Mouse (Mus musculus) cerebellum, adult 9-10 months (tissue): Measurements from ENCODE around the gene Gcgr.
A peak's percentile ranks its signal among the peaks of the same experiment; 100 is the strongest.
"Not testable (repeated sequence)": the region's sequence is repeated elsewhere in the genome, so short reads cannot be mapped to it uniquely, and the experiment has no call there.

Experiments
- DNase-seq: peaks from one replicate; pipeline ENCODE4 v3.0.0; 2022

The Gcgr gene

DNA sequence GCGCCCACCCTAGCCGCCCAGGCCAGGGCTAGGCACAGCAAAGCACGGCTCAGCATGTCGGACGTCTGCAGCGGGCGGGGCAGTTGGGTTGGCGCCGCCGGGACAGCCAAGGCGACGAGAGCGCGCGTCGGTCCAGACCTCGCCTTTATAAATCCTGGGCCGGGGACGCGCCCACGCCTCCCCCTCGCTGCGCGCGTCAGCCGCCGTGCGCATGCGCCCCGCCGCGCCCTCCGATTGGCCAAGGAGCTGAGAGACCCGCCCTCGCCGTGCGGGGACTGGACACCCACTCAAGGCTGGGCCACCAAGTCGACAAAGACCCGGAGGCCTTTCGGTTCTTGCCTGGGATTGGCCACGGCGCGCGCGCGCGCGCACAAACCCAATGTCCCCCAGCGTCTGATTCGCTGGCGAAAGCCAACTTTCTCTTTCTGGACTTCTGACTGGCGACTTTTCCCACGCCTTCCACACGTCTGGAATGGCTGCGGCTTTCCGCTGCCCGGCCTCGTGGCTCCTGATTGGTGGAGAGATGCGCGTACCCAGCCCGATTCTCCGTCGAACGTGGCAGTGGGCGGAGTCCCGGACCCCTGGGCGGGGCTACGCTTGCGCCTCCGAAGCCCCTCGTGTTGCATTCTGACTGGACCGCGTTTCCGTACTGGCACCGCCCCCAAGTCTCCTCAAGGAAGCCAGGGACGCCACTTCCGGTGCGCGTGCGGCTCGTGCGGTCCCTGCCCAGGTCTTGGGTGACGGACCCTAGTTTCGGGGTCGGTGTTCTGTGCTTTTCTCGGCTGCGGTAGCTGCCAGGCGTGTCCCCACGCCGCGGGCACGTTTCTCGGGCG is 42.5 kb downstream of the Gcgr start, which contains the start of gene P4hb:
Gene P4hb (minus strand): TSS at position 502 of the 833 bp plus-strand sequence.
- peak; percentile 100 for DNase-seq

DNA sequence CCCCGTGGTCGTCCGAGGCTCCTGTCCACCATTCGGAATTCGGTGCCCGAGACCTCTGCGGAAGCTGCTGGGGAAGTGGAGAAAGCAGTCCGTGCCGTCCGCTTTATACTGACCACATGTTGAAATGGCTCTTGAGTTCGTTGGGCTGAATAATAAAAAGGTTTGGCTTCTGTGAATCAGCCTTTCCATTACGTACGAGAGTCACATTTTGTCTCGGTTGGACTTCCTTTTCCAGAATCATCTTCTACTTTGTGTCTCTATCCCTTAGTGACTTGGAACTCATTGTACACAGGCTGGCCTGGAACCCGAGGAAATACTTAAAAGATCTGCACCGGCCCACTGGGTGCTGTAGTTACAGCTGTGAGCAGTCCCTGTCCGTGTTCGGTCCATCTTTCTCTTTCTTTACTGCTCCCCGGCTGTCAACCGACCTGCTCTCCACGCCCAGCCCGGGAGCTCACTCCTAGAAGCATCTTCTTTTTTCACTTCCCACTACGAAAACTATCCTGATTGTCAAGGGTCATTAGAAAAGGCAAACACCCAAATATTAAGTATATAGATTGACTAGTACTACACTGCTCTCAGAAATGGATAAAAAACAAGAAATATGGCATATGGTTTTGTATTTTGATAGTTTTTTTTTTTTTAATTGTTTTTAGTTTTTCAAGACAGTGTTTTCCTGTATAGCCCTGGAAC is 43.2 kb downstream of the Gcgr start:
- no peak for DNase-seq

DNA sequence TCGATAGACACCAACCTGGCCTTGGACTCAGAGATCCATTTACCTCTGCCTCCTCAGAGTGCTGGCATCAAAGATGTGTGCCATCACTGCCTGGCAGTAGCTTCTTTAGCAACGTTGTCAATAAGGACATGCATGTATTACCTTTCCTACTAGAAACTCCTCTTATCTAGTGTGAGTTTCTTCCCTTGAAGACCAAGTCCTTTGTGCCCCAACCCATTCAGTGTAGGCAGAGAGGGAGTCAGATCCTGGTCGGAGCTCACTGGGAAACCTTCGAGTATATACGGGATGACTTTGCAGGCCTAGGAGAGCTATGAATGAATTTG is 43.7 kb downstream of the Gcgr start:
- DNase-seq: no peak

DNA sequence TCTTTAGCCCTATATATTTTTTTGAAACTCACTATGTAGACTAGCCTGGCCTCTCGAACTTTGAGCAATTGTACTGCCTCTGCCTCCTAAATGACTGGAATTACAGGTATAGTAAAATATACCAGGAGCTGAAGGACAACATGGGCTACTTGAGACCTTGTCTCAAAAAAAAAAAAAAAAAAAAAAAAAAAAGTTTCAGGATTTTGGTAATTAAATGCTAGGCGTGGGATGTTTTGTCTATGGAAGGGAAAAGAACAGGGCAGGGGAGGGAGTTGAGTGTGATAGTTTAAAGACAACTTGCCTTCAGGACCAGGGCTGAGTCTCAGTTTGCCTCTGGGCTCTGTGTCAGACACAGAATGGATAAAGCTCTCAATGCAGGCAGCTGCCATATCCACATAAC is 44.5 kb downstream of the Gcgr start:
- DNase-seq: no peak

DNA sequence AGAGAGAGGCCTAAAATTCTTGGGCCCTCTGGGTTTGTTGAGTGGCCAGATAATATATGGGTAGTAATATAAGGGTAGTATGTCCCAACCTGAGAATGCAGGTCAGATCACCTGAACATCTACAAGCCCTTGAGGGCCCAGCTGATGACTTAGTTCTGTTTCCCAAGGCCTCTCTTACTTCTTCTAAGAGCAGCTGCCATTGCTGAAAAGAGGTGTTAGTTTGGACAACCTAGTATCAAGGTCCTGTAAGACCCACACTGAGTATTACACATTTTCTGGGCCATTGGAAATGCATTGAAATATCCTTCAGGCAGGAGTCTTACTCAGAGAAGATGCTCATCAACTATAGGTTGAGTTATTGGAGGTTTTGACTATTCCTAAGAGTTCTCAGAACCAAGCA is 45.4 kb downstream of the Gcgr start:
- peak; percentile 27 for DNase-seq

DNA sequence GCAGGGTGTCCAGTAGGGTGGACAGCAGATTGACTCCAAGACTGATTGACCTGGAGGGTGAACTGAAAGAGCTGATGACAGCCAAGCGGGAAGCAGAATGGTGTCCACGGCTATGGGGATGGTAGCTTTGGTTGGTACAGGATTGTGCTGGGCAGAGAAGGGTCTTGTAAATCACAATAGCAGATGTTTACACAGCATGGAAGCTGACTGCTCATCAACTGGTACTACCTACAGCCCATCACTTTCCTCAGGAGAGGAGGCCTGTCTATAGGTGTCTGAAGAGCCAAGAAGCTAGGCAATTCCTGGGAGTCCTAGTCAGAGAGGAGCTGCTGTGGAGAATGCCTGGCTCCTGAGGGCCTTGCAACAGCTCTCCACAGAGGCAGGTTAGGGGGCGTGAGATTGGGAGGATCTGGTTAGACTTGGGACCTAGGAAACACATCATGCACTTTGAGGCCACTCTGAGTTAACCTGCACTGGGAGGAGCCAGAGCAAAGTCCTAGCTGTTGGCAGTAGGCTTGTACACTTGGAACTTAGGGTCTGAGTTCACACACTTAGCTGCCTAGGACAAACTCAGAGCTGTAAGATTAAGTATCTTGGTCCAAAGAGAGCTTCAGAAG is 46.0 kb downstream of the Gcgr start:
- DNase-seq: peak; percentile 30

DNA sequence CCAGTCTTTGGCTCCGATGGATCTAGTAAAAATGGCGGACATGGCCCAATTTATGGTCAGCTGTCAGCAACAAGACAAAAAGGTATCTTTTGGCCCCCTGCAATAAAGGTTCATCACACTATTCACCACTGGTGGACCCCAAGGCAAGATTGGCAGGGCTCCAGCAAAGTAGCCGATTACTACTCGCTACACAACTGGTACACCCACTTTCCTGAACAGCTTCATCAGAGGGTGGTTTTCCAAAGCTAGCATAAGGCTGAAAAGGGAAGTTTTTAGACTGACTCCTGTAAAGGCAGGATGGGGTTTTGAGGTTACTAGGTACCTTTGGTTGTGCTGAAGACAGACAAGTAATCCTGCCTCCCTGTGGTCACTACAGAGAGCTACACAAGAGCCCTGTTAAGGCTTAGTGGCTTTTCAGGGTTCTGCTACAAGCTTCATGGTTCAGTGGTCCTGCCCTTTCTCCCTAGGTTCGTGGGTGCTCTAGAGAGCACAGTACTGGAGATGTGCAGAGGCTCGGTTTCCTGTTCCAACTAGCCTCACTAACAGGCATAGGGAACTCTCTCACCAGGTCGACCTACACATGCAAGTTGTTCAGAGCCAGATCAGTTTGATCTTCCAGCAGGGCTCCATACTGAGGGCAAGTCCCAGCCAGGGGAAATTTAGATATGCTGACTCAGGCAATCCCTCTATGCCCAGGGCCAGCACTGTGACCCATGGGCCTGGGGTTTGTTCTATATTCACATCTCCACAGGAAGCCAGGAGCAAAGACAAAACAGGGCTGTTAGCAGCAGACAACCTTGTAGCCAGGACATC is 46.9 kb downstream of the Gcgr start:
- DNase-seq: peak; percentile 63

DNA sequence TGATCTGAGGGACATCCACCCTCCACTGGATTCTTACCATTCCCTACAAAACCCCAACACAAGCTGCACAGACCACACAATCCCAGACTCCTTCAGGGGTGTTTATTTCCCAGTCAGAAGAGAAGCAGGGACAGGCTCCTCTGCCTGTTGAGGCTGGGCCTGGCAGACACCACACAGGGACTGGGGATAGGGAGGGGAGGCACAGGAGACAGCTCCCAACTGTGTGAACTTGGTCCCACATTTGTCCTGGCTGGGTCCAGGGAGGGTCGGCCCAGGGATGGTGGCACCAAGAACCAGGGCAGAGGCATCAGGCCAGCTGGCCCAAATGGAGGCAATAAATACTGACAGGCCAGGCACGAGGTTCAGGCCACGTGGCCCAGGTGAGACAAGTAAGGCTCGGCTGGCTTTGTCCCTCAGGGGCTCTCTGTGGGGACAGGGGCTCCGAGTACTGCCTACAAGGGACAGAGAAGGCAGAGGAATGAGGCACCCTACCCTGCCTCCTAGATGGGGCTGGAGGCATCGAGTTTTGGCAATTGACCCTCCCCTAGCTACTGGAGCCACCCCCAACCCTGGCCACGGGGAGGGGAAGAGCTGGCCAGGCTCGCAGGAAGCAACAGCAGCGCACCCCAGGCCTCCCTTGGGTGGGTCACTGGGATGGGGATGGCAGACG is 47.7 kb downstream of the Gcgr start:
- DNase-seq: peak; percentile 52

DNA sequence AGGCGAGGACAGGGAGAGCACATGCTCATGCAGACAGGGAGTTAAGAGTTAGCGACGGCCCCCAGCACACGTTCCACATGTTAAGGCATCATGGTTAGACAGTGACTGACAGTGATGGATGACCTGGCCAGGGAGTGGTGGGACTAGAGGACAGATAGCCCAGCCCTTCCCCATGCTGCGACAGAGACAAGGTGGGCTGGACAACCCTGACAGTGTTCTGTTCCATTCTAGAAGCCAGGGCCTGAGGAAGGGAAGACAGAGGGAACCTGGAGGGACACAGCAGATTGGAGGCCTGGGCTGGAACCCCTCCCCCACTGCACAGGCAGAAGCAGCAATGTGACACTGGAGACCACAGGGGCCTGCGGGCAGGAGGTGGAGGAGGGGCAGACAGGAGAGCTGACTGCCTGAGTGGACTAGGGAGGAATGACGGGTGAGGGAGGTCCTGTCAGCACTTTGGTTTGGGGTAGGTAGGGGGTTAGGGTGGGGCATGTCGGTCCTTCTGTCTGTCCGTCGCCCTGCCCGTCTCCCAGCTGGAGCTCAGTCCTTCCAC is 48.3 kb downstream of the Gcgr start:
- DNase-seq: peak; percentile 55

DNA sequence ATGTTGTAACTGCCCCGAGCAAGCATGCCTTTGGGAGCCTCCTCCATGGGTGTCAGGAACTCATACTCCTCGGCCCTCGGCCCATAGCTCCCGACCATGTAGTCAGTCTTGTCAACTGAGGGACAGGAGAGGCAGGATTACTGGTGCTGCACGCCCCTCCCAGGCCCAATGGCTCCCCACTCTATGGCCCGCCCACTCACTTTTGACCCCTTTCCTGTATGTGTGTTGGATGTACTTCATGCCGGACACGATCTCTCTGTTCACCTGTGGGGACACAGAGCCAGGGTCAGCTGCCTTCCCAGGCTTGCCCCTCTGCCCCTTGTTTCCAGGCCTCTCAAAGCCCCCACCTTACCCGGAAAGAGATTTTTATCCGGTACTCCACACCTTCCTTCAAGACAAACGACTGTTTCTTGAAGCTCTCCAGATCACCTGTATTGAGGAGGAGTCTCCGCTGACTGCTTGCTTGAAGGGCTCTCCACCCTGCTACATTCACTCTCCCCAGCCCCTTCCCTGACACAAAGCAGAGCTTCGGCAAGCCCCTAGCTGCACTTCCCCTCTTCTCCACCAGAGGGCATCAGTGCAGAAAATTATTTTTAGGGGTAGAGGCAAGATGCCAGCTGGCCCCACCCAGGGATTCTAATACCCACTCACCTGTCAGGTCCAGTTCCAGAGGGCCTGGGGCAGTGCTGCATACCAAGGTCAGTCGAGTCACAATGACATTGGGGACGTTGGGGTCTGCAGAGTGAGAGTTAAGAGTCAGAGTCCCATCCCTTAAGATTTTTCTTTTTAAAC is 49.0 kb downstream of the Gcgr start:
- peak; percentile 79 for DNase-seq

DNA sequence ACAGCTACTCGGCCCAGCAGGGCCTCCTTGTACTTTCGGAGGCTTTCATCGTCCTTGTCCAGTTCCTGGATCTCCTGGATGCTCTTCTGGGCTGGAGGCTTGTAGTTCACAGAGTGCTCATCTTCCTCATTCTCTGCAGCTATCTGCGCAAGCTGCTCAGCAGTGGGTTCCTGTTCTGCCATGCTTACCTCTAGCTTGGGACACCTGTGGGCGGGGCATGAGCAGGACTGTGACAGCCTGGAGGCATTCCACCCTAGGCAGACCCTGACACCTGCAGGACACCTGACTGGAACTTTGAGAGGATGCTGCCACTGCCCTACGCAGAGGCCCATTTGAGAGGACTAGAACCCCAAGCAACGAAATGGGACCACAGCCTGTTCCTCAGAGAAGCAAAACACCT is 49.7 kb downstream of the Gcgr start:
- DNase-seq: peak; percentile 56

DNA sequence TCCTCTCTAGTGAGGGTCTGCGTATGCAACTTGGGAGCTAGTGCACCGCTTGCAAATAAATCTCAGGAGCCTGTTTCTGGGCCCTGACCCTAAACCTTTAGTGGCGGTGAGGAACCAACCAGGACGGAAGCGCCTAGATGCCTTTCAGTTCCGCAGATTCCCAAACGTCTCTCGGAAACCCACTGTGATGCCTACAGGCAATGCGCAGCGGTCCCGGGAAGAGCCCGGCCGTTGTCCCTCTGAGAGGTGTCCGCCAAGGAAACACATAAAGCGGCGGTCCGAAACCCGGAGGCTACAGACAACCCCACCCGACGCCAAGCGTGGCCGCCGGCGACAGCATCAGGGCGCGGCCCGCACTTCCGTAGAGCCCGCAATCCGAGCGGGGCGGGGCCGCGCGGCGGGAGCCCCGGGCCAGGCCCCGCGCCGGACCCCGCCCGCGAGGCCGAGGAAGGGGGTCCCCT is 50.4 kb downstream of the Gcgr start:
- peak; percentile 54 for DNase-seq

DNA sequence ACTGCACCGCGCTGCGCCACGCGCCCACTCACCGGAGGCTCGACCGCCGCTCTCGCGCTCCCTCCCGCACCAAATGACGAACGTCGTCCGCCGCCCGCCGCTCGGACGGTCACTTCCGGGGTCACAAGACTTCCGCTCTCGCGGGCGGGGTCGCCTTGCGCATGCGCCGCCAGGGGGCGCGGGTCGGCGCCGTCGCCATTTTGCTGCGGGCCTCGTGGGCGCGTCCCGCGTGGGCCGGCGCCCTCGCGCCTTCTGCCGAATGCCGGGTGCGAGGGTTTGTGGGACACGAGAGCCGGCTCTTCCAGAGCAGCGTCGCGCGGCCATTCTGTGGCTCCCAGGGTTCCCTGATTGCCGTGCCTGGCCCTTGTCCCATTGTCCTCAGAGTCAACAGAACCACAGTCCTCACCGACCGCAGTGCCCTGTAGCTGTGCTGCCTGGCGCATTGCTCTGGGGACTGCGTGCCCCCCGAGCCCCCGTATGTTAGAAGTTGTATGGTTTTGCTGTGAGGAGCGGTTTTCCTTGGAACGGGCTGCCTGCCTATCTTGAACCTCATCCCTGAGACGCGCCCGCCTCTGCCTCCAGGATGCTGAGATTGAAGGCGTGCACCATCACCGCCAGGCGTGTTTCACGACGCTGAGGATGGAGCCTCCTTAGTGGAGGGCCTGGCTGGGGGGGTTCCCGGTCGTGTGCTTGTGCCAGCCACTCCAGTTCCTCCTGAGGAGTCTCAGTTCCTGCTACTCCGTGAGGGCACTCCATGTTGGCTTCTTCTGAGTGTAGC is 51.2 kb downstream of the Gcgr start, which contains the start of gene Arhgdia:
Gene Arhgdia (minus strand): TSS at position 135 of the 778 bp plus-strand sequence.
- DNase-seq: peak; percentile 86

DNA sequence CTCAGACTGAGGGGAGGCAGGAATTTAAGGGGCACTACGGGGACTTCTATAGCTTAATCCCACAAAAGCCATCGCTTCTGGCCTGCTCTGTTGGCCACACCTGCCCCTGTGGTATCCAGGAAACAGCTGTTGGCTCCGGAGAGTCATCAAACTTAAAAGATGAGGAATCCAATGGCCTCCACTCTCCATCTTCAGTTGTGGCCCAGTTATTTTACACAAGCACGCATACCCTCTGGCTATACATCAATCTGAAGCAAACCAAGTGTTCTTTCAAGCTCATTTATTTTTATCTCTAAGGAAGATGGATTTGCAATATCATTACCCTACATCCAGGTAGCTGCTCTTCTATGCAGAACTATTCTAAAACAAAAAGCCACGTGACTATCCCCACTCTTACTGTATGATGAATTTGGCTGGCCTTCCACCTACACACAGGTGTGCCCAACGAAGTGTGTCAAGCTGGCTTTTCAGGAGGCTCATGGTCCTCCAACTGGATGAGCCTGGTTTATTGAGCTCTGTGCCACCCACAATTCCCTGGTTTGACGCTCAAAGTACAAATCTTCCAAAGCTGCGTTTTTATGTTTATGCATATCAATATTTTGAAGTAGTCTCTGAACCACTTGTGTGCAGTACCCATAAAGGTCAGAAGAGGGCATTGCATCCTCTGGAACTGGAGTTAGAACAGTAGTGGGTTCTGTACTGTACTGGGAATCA is 51.9 kb downstream of the Gcgr start:
- DNase-seq: peak; percentile 71

DNA sequence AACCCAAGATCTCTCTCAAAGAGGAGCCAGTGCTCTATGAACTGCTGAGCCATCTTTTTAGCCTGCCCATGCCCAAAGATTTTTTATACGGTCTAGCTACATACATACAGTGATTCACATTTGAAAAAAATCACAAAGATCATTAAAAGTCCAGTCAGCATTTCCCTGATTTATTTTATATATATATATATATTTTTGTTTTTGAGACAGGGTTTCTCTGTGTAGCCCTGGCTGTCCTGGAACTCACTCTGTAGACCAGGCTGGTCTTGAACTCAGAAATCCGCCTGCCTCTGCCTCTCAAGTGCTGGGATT is 52.4 kb downstream of the Gcgr start:
- DNase-seq: not testable (repeated sequence)

DNA sequence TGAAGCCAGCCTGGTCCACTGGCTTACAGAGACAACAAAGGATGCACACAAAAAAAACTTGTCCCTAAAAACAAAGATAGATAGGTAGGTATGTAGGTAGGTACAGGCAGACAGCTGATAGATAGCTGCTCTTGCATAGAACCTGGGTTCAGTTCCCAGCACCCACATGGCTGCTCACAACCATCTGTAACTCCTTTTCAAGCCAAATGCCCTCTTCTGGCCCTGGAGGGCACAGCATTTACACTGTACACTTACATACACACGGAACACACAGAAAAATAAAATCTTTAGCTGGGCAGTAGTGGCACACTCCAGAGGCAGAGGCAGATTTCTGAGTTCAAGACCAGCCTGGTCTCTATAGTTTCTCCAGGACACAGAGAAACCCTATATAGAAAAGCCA is 53.4 kb downstream of the Gcgr start:
- DNase-seq: no peak

DNA sequence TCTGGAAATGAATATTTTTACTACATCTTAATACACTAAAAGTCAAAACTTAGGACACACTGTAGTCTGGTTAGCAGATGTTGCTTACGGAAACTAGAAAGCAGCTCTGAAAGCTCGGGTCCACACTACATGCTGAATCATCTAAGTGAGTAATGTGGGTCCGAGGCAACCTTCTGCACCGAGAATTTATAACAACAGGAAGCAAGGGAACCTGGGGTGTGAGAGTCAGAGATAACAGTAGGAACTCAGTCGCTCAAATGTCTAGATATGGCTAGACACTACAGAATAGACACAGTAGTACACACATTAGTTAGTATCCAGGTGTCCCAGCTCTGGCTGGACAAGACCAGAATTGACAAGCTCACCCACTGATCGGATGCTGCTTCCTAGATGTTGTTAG is 58.0 kb downstream of the Gcgr start:
- DNase-seq: no peak
